ENCODE assay signal across 22 mouse cellular contexts in the genomic region with DNA sequence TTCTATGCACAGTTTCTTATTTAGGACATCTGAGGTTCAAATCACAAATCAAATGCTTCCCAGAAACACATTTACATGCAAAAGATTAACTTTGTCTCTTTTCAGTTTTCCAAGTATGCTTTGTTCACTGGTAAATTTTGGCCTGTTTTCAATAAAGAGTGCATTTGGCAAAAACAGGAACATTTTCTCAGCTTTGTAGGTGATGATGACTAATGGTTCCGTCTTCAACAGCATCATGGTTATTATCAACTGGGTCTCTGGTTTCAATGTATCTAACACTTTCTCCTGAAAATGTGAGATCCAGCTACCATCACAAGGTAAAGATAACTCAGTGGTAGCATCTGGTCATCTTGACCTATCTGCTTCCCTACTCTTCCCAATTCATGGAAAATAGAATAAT.
"Had no signal": no experiment of that assay in that cellular context is flagged by ENCODE, and none has a peak within 500 bp of the region (broad histone marks: within the 10 kb centered on the region; RNA-seq: fewer than 3 reads in every experiment).

No protein-coding gene starts in this region.

- DNase-seq: heart, postnatal 10 days; heart, postnatal 14 days; heart, postnatal 36 days; heart, postnatal 4 days; kidney, adult 11 months; kidney, adult 18-20 months; kidney, adult 2 months; kidney, adult 8-10 months; kidney, adult 9 months; kidney, postnatal 10 days; kidney, postnatal 14 days; kidney, postnatal 25 days; kidney, postnatal 36 days; kidney, postnatal 4 days; layer of hippocampus, adult 9-11 months; layer of hippocampus, postnatal 36 days had no signal

- ATAC-seq: hindbrain, embryonic 16.5 days; hindbrain, postnatal 0 days; inflammation-experienced regulatory T-cells, adult 6 months; intestine, embryonic 15.5 days; intestine, embryonic 16.5 days; intestine, postnatal 0 days had no signal
